In the genomic region with DNA sequence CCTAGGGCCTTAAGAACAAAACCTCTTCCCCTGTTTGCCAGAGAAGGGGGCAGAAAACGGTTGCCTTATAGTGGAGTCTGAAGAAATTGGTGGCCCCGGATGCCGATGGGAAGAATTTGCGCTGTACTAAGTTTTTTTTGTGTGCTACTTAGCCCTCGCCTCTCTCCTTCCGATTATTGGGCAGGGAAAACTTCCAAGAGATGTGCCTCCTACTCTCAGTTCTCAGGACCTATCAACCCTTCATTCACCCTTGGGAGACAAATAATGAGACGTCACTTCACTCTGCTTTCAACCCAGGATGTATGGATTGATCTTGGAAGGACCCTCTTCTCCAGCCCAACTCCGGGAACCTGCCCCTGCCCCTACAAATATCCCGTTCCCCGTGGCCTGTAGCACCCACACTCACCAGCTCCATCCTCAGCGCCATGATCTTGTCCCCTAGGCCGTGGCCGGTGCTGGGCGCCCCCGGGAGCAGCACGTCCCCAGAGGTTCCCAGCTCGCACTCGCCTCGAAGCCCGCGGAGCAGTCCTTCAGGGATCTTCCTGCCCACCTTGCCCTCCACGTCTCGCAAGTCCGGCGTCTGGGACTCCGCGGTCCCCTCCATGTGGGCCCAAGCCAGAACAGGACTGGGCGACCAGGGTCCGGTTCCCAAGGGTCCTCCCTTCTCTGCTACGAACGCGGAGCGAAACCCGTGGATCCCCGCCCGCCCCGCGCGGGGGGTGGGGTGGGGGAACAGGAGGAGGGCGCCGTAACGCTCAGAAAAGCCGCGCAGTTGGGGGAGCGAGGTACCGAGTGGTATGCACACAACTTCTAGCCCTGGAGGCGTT, we compare ENCODE assay signal across 8 mouse cellular contexts. TPM values are rescaled to one million over a fixed set of nuclear protein-coding genes. Genes with fewer than 3 reads are reported as not detected.
A peak's percentile ranks its signal among the peaks of the same experiment; 100 is the strongest.
DNase-seq lines count a peak whose midpoint lies in the region; ATAC-seq lines count a peak whose summit lies in the region.

No protein-coding gene starts in this region.

- H3K9ac ChIP-seq in hindbrain, embryonic 11.5 days (ENCODE audit: low read depth, low read length): peak overlapping the region; percentile 65

- H3K36me3 ChIP-seq in hindbrain, embryonic 11.5 days (ENCODE audit: control insufficient read depth, insufficient read depth, low read length): no peaks in the 10 kb centered on the region

- peak; percentile 70 for ATAC-seq in hindbrain, embryonic 11.5 days (ENCODE audit: low FRiP score)

- H3K27ac ChIP-seq in hindbrain, embryonic 11.5 days (ENCODE audit: low read depth, low read length): no peak overlapping the region

- peak overlapping the region; percentile 99 for H3K4me2 ChIP-seq in hindbrain, embryonic 11.5 days (replicated peaks; ENCODE audit: low read depth, low read length)

- under 1% methylated on average over 46 of the region's 47 CpGs for WGBS in hindbrain, embryonic 11.5 days

- no peaks in the 10 kb centered on the region for H3K9me3 ChIP-seq in hindbrain, embryonic 11.5 days (ENCODE audit: control insufficient read depth, low read length)

- peaks cover 2% of the 10 kb centered on the region; the same call in 1 of the 2 replicates for H3K27me3 ChIP-seq in hindbrain, embryonic 11.5 days (ENCODE audit: control insufficient read depth, insufficient read depth, low read length)

- peak overlapping the region; percentile 64 for H3K4me3 ChIP-seq in hindbrain, embryonic 11.5 days (ENCODE audit: low read depth, low read length)

- peak; percentile 74 for DNase-seq in NIH3T3 (ENCODE audit: low read depth)
- peak; percentile 82 for DNase-seq in cerebellum, adult 8-10 months
- DNase-seq in frontal cortex, postnatal 25 days (ENCODE audit: low spot score in 2 of 2): peak; percentile 45 to 59
- DNase-seq in hindbrain, embryonic 11.5 days (ENCODE audit: low spot score): peak; percentile 75
- DNase-seq in layer of hippocampus, postnatal 14 days (ENCODE audit: low spot score in 2 of 2): peak; percentile 69 to 73
- DNase-seq in lung, postnatal 36 days: peak; percentile 75
- peak; percentile 43 for DNase-seq in retina, adult 2 months (ENCODE audit: low read depth, low spot score)
- DNase-seq in urinary bladder, adult 2 months (ENCODE audit: low spot score): peak; percentile 70

- no peaks in the 10 kb centered on the region for H3K4me1 ChIP-seq in hindbrain, embryonic 11.5 days (replicated peaks; ENCODE audit: control insufficient read depth, insufficient read depth, low read length)

RNA-seq across cellular contexts. Expression of a gene that starts 7.0 kb away (rescaled TPM):
- 1.1 and 1.3 TPM in 2 replicates for polyA plus RNA-seq in hindbrain, embryonic 11.5 days (2014; fragmentation: Nextera tagmentation; extraction: Ambion mirVana)
- total RNA-seq in layer of hippocampus, postnatal 14 days (2021): 10 to 100 TPM; 18.2 to 23.8 TPM
- 3.9 and 4.5 TPM in 2 replicates for polyA plus RNA-seq in urinary bladder, adult 2 months (2012; rRNA removed)

RNA-seq across cellular contexts. Expression of a gene that starts 20.5 kb away (rescaled TPM):
- 49.0 and 52.3 TPM in 2 replicates for polyA plus RNA-seq in hindbrain, embryonic 11.5 days (2014; fragmentation: Nextera tagmentation; extraction: Ambion mirVana)
- 10 to 100 TPM; 71.8 to 72.1 TPM for total RNA-seq in layer of hippocampus, postnatal 14 days (2021)
- polyA plus RNA-seq in urinary bladder, adult 2 months (2012; rRNA removed): 62.6 and 72.7 TPM in 2 replicates

RNA-seq across cellular contexts. Expression of a gene that starts 20.6 kb away (rescaled TPM):
- 42.1 and 46.9 TPM in 2 replicates for polyA plus RNA-seq in hindbrain, embryonic 11.5 days (2014; fragmentation: Nextera tagmentation; extraction: Ambion mirVana)
- total RNA-seq in layer of hippocampus, postnatal 14 days (2021): 1 to 10 TPM; 1.2 TPM
- polyA plus RNA-seq in urinary bladder, adult 2 months (2012; rRNA removed): 1.1 and 1.3 TPM in 2 replicates

RNA-seq across cellular contexts. Expression of a gene that starts 23.3 kb away (rescaled TPM):
- 0.17 TPM in 1 of 2 replicates, not detected in the other for polyA plus RNA-seq in hindbrain, embryonic 11.5 days (2014; fragmentation: Nextera tagmentation; extraction: Ambion mirVana)
- not detected for total RNA-seq in layer of hippocampus, postnatal 14 days (2021)
- polyA plus RNA-seq in urinary bladder, adult 2 months (2012; rRNA removed): 0.62 and 0.83 TPM in 2 replicates

RNA-seq across cellular contexts. Expression of a gene that starts 29.1 kb away (rescaled TPM):
- not detected in 2 replicates for polyA plus RNA-seq in hindbrain, embryonic 11.5 days (2014; fragmentation: Nextera tagmentation; extraction: Ambion mirVana)
- not detected for total RNA-seq in layer of hippocampus, postnatal 14 days (2021)
- not detected in 2 replicates for polyA plus RNA-seq in urinary bladder, adult 2 months (2012; rRNA removed)

Comparison
In these comparisons a context has a peak if more than half of its experiments do, and no peak if none do; other contexts are left out.
1. RNA of a gene that starts 20.6 kb away (polyA plus RNA-seq): 42.1 to 46.9 TPM in hindbrain, embryonic 11.5 days; 1.1 to 1.3 TPM in urinary bladder, adult 2 months; every median in the first group is over 10 times any median in the second.
2. Peak in every context shown above with its lines, with median percentiles within 50 percentile points of each other: DNase-seq.